Mouse (Mus musculus) cerebellum, postnatal 10 days (tissue): ENCODE measurements around the gene Shisa3.
A peak's percentile ranks its signal among the peaks of the same experiment; 100 is the strongest.

Experiments
- DNase-seq, 2 experiments: peaks; one replicate each; pipeline ENCODE4 v3.0.0; 2021; ENCODE audit warnings: mixed read lengths in 2 of 2

Gene Shisa3

DNA sequence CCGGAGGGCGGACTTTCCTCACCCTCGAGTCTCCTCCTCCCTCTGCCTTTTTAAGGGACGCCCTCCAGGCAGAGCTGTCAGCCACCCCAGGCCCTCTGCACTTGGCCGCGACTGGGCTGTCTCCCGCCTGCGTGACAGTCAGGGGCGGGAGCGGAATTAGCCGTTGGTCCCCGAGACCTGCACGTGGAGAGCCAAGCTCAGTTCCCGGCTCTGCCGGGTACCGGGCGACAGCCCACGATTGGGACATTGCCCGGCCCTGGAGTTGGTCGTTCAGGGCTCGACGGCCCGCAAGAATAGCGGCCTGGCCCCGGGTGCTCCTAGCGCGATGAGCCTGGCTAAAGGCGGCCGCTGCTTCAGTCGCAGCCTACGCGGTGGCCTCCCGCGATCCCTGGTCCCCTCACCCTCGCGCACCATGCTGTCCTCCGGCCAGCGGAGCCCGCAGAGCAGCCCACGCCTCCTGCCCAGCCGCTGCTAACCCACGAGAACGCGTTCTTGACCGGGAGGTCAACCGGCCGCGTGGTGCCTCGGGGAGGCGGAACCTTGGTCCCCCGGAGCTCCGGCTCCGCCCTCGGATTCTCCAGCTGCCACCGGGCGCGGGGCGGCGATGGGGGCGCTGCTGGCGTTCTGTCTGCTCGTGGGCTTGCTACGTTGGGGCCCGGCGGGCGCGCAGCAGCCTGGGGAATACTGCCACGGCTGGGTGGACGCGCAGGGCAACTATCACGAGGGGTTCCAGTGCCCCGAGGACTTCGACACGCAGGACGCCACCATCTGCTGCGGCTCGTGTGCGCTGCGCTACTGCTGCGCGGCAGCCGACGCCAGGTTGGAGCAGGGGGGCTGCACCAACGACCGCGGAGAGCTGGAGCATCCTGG, at the start of gene Shisa3:
Gene Shisa3, plus strand, starts transcription at position 79 of the 870 bp plus-strand sequence.
- peak; percentile 38 to 52 for DNase-seq

GRCm38 (mm10) chr5:67558644-67559043, 49.0 kb upstream of the Shisa3 start:
- no peak for DNase-seq

DNA sequence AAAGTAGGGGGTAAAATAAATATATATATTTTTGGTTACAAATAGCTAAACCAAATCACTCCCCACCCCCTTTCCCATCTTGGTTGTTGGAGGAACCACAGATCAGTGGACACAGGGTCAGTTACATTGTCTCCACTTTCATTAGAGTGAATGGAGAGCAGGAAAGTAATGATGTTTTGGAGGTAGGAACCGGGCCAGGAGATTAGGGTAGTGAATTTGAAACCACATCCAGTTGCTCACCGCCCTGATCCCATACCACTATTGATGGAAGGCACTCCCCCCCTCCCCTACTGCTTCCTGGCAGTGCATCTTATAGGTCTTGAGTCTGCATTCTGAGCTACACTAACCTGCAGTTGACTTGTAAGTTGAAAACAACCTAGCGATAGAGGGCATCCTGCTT, 48.6 kb upstream of the Shisa3 start:
- no peak for DNase-seq

- no peak for DNase-seq
Observed at GRCm38 (mm10) chr5:67572552-67573155, 35.0 kb upstream of the Shisa3 start.

DNA sequence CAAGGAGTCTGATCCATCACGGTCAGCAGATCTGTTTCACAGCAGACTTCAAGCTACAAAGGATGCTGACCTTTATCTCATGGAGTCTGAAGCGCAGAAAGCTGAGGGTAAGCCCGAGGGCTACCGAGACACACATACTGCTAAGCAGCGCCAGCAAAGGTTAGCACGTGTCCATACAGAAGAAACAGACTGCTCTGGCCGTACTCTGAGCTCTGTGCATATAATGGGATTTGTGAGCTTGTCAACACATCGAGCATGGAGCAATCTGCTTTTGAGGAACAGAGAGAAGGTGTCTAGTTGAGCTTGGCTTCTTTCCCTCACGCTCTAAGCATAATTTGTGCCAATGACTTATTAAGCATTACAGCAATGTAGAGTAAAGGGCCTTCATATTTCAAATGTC, 33.6 kb upstream of the Shisa3 start:
- DNase-seq = no peak

GRCm38 (mm10) chr5:67575705-67576104, 32.0 kb upstream of the Shisa3 start:
- DNase-seq = no peak

- DNase-seq = peak; percentile 12 to 28
Observed at GRCm38 (mm10) chr5:67579725-67580633, 27.7 kb upstream of the Shisa3 start.

GRCm38 (mm10) chr5:67595070-67595469, 12.6 kb upstream of the Shisa3 start:
- no peak for DNase-seq

GRCm38 (mm10) chr5:67595629-67596028, 12.1 kb upstream of the Shisa3 start:
- no peak for DNase-seq

- no peak for DNase-seq
Observed at GRCm38 (mm10) chr5:67599935-67600334, 7.7 kb upstream of the Shisa3 start.

DNA sequence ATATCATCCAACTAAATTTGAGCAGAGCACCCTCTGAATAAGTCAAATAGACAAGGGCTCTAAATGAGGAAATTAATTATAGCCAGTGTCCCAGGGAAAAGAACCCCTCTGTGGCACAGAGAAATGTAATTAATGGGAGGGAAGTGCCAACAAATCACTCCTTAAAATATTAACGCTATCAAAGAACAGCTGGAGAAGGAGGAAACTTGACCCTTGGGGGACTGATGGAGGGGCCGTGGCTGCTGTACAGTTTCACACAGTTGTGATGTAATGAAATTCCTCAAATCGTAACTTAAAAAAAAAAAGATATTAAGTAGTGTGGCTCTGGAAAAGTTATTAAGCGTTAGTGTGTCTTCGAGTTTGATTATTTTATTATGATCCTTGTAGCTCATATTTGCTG, 1.7 kb upstream of the Shisa3 start:
- DNase-seq = peak in 1 of 2 experiments; percentile 12

DNA sequence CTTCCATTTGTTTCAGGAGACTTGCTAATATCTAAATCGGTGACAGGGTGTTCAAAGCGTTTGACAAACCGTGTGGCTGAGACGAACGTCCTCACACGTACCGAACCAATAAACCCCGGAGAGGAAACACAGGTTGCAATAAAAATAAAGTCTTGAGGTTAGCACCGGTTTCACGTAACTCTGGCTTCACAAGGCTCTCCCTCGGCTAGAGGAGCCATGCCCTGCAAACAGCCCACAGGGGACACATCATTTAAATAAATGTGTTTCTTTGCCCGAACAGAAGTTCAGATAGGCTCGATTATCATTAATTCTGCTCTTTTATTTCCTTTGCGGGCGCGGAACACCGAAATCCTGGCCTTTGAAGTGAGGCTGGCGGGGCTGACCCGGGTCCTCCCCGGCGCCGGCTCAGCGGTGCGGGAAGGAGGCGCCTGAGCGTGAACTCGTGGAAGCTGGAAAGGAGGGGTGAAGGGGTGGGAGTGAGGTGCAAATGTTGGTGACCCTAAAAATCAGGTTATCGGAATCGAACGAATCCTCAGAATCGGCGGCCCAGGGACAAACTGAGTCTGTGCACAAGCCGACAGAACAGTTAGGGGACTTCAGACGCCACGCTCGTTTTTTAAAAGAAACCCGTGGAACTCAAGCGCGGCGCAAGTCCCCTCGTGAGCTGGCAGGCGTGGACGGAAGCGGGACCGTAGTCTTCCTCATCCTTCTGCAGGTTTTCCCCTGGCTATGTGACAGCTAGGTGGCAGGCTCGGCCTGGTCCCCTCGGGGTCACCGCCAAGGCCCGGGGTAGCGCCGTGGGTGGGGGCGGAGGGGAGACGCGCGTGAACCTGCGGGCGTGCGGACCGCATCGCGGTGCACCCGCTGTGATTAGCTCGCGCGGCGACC, 522 bp upstream of the Shisa3 start:
- peak; percentile 29 to 55 for DNase-seq

DNA sequence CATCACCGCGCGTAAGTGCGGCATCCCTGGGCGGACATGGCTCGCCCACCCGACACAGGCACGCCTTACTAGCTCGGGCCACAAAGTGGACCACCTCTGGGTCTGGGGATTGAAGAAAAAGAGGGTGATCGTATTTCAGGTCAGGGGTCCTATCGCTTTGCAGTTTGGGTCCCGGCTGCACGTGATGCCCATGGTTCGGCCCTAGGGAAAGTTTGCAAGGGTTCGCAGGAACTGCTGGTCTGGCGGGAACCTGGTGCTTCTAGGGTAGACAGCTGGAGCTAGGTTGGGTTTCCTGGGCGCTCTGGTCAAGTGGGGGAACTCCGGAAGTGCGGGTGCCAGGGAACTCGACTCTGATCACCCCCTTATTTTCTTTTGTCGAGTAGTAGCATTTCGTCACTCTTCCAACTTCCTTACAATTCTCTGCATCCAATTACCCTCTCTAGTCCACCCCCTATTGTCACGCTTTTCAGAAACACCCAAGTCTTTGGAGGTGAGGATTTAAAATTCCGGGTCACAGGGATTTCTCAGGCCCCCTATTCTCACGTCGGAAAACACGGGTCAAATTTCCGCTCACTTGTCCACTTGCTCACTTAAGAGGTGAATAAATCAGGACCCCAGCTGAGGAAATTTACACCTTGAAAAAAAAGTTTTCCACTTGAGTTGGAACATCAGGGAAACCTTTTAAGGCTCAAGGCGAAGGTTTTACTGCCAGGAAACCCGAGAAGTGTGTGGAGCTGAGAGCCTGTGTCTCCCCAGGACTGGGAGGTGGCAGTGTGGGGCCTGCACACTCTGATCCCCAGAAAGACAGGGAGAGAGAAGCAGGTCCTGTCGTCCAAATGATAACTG, 1.2 kb downstream of the Shisa3 start:
- DNase-seq = no peak

- no peak for DNase-seq
Observed at GRCm38 (mm10) chr5:67609520-67609837, 1.8 kb downstream of the Shisa3 start.

DNA sequence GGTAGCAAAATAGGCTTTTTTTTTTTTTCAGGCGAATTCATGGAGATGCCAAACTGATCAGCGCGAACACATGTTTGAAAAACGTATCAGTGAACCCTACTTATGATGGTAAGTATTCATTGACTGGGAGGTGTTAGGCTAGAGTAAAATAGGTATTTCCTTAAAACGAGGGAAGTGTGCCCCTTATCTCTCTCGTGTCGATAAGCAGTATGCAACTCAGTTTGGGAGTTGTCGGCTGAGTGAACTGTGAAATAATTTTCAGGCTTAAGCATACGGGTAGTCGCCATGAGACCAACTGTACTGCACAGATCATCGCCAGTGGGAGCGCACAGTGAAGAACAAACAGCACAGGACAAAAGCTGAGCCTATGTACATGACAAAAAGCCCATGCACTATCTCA, 13.5 kb downstream of the Shisa3 start:
- DNase-seq = no peak

DNA sequence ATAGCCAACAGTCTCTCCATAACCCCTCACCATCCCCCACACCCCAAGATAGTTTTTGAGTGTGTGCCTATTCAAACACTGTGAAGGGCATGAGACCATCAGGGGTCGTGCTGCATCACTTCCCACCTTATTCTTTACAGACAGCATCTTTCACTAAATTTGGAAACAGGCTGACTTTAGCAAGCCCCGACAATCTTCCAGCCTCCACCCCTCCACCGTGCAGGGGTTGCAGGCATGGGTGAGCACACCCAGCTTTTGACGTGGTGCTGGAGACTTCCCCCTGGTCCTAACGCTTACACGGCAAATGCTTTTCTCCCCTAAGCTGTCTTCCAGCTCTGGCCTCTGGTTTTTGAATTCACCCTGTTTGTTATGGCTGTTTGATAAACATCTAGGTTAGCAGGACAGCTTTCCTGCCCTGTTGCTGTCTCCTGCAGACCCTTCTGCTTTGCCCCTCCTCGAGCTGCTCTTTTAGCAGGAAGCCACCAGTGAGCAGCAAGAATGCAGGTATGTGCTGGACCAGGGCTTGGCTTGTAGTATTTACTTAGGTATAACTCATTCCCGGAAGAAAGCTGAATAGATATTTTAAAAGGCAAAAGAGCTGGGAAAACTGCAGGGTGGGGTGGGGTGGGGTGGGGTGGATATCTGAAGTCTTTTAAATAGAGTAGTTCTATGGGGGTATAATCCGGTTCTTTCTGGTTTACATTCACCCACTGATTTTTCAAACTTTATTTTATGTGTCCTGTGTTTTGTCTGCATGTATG, 20.7 kb downstream of the Shisa3 start:
- DNase-seq = no peak

- DNase-seq = no peak
Observed at GRCm38 (mm10) chr5:67629440-67629839, 21.8 kb downstream of the Shisa3 start.

DNA sequence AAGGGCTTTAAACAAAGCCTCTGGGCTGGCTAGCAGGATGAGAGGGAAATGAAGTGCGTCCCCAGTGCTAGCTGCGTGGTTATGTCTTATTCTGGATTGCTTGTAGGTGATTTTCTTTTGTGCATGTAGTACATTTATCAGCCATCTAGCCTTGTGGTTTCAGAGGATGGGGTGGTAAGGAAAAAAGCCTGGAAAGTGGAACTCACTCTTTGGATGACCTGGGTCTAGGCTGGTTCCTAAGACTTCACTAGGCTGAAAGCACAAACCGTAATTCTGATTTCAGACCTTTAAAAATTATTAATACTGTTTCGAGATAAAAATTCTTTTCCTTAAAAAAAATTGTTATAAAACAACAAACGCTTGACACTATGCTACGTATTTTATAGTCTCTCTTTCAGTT, 22.2 kb downstream of the Shisa3 start:
- no peak for DNase-seq

GRCm38 (mm10) chr5:67631261-67631660, 23.6 kb downstream of the Shisa3 start:
- no peak for DNase-seq

DNA sequence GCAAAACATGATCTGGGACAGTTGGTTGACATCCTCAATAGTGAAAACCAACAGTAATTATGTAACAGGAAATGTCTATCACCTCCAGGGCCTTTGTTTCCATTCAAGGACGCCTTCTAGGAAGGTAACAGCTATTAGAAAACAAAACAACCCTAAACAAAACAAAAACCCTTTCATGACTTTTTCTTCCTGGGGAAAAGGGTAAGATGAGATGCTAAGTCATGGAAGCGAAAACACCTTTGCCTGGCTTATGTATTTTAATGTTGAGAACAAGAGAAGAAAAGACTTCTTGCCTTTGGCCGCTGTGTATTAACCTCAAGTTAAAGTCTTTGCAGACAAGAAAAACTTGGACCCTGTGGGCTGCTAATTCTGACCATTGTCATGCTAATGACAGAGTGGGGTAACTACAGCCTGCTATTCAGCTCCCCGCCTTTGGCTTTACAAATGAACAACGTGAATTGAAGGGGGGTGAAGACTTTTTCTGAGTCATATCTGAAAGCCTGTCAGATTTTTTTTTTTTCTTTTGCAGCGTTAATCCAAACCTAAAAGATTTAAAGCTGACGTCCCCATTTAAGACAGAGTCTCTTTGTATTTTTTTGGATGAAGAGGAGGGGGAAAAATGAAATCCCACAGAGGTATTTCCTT, 25.6 kb downstream of the Shisa3 start:
- no peak for DNase-seq
